Mouse (Mus musculus) CD4-positive naive resting alpha-beta T cell, adult 76 days (primary cell): ENCODE measurements around the gene Ccdc194. TPM values are rescaled to one million over a fixed set of nuclear protein-coding genes. Genes with fewer than 3 reads are reported as not detected.

ENCODE experiments used
- total RNA-seq: library from RNA; stranded (reverse); gene quantifications from one replicate; pipeline ENCODE4 v1.2.4, GENCODE M21; 2023

Gene Ccdc194
- not detected for total RNA-seq

DNA sequence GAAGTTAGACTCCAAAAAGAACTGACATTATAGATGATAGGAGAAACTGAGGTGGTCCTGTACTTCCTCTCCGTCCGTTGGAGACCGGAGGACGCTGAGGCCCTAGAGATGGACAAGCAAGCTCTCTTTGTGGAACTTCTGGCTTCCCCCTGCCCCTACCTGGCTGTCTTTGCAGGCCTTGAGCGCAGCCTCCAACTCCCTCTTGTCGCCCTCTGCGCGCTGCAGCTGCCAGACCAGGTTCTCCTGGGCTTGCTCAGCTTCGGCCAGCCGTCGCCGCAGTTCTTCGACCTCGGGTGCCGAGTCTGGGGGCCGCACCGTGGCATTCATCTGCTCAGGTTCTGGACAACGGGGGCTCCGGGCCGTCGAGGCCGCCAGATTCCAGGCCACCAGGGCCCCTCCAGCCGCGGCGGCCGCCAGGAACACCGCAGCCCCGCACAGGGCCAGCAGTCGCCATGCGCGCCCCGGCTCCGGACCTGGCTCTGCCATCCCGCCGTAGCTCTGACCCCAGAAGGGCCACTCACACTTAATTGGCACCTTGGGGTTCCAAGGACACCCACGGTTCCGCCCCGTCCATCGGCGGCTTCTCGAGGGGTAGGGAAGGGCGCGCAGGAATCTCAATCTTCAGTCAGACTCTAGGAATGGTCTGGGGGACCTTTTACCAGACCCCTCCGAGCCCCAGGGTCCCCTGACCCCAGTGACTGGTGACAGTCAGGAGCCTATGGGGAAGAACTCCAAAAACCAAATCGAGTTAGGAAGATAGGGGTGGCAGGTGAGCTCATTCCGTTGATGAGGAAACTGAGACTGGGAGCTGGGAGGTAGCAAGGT, at the start of gene Ccdc194:
Ccdc194 (minus strand) TSS at position 486 of the 825 bp plus-strand sequence.

GRCm38 (mm10) chr8:71568387-71568937, 43.0 kb upstream of the Ccdc194 start, which contains the start of gene Slc27a1:
TSS of gene Slc27a1 (plus strand) at chr8:71568882.

GRCm38 (mm10) chr8:71566501-71566900, 41.0 kb upstream of the Ccdc194 start, which contains the start of gene Nxnl1:
TSS of gene Nxnl1 (minus strand) at chr8:71566601.

DNA sequence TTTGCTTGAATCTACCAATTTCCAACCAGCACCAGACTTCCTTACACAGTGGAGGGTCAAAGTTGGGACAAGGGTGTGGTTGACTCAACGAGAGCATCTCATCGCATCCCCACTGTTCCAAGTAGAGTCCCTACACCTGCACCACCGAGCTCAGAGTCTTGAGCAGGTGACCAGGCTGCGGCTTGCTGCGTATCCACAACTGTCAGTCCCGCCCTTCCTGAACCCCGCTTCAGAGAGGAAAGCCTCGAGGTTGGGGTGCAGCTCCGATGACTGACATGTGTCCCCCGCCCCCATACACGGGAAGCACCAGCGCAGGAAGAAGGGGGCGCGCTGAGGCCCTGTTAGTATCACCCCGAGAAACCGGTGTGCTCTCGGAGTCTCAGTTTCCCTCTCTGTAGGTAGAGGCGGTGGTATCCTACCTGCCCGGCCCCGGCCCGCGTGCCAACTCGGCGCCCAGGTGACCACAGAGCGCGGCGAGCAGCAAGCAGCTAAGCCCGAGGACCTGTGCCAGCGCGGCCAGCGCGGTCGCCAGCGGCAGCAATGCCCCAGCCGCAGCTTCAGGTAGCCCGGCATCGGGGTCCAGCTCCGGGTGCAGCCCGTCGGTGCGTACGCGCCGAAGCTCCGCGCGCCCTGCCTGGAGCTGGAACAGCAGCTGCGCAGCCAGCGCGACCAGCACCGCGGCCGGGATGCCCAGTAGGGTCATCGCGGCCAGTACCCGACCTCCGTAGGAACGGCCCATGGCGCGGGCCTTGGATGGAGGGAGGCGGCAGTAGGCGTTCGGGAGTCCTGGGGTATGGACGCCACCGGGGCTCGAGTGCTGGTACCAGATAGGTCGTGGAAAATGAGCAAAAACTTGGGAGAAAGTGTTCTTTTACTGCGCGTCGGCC, 32.8 kb upstream of the Ccdc194 start, which contains the start of gene Tmem221:
Tmem221 (minus strand) TSS at position 801 of the 887 bp plus-strand sequence.

GRCm38 (mm10) chr8:71542632-71543343, 17.3 kb upstream of the Ccdc194 start, which contains the start of gene Mvb12a:
TSS of gene Mvb12a (plus strand) at chr8:71542922.

GRCm38 (mm10) chr8:71537028-71537867, 11.7 kb upstream of the Ccdc194 start, which contains the start of gene Bst2:
TSS of gene Bst2 (minus strand) at chr8:71537456.

DNA sequence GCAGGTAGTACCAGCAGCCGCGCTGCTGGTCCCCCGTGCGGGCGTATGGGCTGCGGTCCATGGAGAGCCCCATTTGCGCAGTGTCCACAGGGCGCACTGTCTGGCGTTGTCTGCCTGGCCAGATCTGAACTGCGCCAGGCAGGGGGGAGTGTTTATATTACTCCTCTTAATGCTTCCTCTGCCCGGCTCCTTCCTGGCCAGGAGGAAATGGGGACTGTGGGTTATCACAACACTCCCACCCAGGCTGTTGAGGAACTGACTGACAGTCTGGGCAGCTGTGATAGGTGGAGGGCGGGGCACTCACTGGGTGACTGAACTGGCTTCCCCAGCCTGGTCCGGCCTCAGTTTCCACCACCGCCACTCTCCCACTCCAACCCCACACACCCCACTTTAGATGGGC, 13.9 kb downstream of the Ccdc194 start, which contains the start of gene Plvap:
Plvap (minus strand) TSS at position 109 of the 400 bp plus-strand sequence.

DNA sequence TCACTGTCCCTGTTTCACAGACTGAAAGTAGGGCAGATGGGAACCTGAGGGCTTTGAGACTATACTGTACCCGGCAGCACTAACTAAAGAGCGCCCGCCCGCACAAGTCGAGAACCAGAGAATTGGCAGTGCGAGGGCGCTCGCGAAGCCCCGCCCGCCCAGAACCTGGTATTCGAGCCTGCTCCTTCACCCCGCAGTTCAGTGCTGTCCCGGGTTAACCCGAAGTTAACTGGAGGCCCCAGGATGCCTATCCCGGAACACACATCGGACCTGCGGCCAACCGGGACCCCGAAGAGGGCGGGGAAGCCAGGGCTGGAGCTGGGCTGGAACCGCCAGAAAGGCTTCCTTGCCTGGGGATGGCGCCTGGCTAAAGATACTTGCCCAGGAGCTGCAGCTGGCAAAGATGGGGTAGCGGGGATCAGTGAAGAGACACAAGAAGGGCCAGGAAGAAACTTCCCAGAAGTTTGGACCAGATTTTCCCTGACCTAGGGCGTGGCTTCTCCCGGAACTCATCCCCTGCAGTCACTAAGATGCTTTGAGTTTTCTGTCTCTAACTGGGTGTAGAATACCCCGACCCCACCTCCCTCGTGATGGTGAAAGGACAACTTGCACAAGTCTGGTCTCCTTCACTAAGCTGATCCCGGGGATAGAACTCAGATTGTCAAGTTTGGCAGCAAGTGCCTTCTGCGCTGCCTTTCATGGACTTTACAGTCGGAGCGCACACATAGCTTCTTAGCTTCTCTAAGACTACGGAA, 37.6 kb downstream of the Ccdc194 start, which contains the start of gene Gtpbp3:
Gtpbp3 (plus strand) TSS at position 413 of the 755 bp plus-strand sequence.

DNA sequence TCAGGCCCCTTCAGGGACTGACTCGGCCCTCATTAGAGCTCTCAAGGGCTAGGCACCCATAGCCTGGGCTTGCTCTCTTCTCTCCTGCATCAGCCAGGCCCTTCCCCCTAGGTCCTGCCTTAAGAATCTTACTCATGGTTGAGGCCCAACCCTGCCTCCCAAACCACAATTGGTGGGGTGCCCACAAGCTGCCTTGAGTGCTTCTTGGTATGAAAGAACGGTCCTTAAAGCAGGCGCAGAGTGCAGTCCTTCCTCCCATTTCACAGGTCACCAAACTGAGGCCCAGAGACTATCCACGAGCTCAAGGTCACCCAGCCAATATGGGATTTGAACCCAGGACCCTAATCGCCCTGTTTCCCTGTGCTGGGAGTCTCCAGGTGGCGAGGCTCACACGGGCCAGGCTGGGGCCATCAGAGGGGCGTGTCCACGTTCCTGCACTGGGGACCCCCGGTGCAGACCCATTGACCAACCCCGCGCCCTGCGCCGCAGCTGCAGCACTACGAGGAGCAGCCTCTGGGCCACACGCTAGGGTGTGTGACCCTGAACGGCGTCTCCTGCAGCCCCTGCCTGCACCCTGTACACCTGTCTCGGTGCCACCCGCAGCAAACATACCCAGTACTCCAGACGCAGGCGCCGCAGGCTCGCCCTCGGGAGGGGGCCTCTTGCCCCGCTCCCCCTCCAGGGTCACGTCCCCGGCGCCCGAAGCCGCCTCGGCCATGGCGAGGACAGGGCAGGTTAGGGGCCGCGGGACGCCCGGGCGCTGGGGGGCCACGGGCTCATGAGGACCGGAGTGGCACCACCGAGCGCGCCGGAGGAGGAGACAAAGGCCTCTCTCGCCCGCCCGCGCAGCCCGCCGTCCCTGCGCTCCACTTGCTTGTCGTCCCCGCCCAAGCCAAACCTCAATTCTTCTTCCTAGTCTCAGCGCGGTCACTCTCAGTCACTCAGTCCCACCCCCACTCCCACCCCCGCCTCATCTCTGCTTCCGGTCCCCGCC, 40.1 kb downstream of the Ccdc194 start, which contains the start of gene Ano8:
Ano8 (minus strand) TSS at position 822 of the 994 bp plus-strand sequence.

Other genes starting within 250 kb of the Ccdc194 start
- 304 TPM for gene Use1, start 158.9 kb downstream of the Ccdc194 start, total RNA-seq
- gene Ocel1, start 154.4 kb downstream of the Ccdc194 start, total RNA-seq = 23.7 TPM
- 5.0 TPM for gene Nr2f6, start 143.8 kb downstream of the Ccdc194 start, total RNA-seq
- not detected for gene Ushbp1, start 129.9 kb downstream of the Ccdc194 start, total RNA-seq
- gene Babam1, start 128.8 kb downstream of the Ccdc194 start, total RNA-seq = 93.6 TPM
- gene Ankle1, start 119.7 kb downstream of the Ccdc194 start, total RNA-seq = 1.3 TPM
- gene Abhd8, start 62.1 kb downstream of the Ccdc194 start, total RNA-seq = 80.8 TPM
- 20.2 TPM for gene Mrpl34, start 60.8 kb downstream of the Ccdc194 start, total RNA-seq
- gene Dda1, start 56.5 kb downstream of the Ccdc194 start, total RNA-seq = 104 TPM
- 20.5 TPM for gene Ano8, start 39.7 kb downstream of the Ccdc194 start, total RNA-seq
- 10.3 TPM for gene Gtpbp3, start 37.6 kb downstream of the Ccdc194 start, total RNA-seq
- 0.56 TPM for gene Plvap, start 14.0 kb downstream of the Ccdc194 start, total RNA-seq
- gene Bst2, start 11.7 kb upstream of the Ccdc194 start, total RNA-seq = 56.4 TPM
- gene Mvb12a, start 17.2 kb upstream of the Ccdc194 start, total RNA-seq = 27.1 TPM
- gene Tmem221, start 33.2 kb upstream of the Ccdc194 start, total RNA-seq = 1.2 TPM
- not detected for gene Nxnl1, start 40.9 kb upstream of the Ccdc194 start, total RNA-seq
- gene Slc27a1, start 43.2 kb upstream of the Ccdc194 start, total RNA-seq = 5.5 TPM
- gene Pgls, start 66.5 kb upstream of the Ccdc194 start, total RNA-seq = 49.5 TPM
- gene Fam129c, start 71.9 kb upstream of the Ccdc194 start, total RNA-seq = 13.7 TPM
- gene Colgalt1, start 85.3 kb upstream of the Ccdc194 start, total RNA-seq = 42.5 TPM
- gene Unc13a, start 146.0 kb upstream of the Ccdc194 start, total RNA-seq = 0.53 TPM
- 72.0 TPM for gene Jak3, start 150.6 kb upstream of the Ccdc194 start, total RNA-seq
- gene Insl3, start 163.5 kb upstream of the Ccdc194 start, total RNA-seq = 50.8 TPM
- 0.53 TPM for gene B3gnt3, start 176.1 kb upstream of the Ccdc194 start, total RNA-seq
- 99.7 TPM for gene Fcho1, start 200.0 kb upstream of the Ccdc194 start, total RNA-seq